In genomic region chr2:118662902-118663803, GRCm38 (mm10) we compare ENCODE assay signal across 7 mouse cellular contexts. TPM values are rescaled to one million over a fixed set of nuclear protein-coding genes. Genes with fewer than 3 reads are reported as not detected.
DNase-seq lines count a peak whose midpoint lies in the region; ATAC-seq lines count a peak whose summit lies in the region.

Pak6 (plus strand) TSS chr2:118663303.

- peak within 1 kb of the TSS; percentile 91 for H3K4me2 ChIP-seq in heart, embryonic 13.5 days

- WGBS in heart, embryonic 13.5 days, result 3% methylated on average over 37 of the region's 37 CpGs
- WGBS in midbrain, embryonic 10.5 days, result 3% methylated on average over 37 of the region's 37 CpGs

- peak within 1 kb of the TSS; percentile 61 for H3K4me3 ChIP-seq in heart, embryonic 13.5 days
- H3K4me3 ChIP-seq in midbrain, embryonic 10.5 days, result peak within 1 kb of the TSS; percentile 58

- no peaks in the 10 kb centered on the region for H3K36me3 ChIP-seq in heart, embryonic 13.5 days
- H3K36me3 ChIP-seq in midbrain, embryonic 10.5 days, result no peaks in the 10 kb centered on the region

- DNase-seq in A20 (ENCODE audit: low read depth, low spot score), result peak; percentile 66
- peak; percentile 64 to 71 for DNase-seq in B cell, adult 2 months
- DNase-seq in cerebellum, adult 9-10 months, result peak; percentile 12
- peak; percentile 66 to 70 for DNase-seq in layer of hippocampus, postnatal 10 days (ENCODE audit: low spot score in 2 of 2)
- peak; percentile 44 for DNase-seq in midbrain, embryonic 10.5 days (ENCODE audit: low spot score)
- peak; percentile 75 for DNase-seq in telencephalon, adult 2 months (ENCODE audit: low read depth, low spot score)

- no peaks in the 10 kb centered on the region for H3K9me3 ChIP-seq in heart, embryonic 13.5 days
- H3K9me3 ChIP-seq in midbrain, embryonic 10.5 days (replicated peaks), result no peaks in the 10 kb centered on the region

- peak within 1 kb of the TSS; percentile 25 for H3K27ac ChIP-seq in heart, embryonic 13.5 days (replicated peaks)
- H3K27ac ChIP-seq in midbrain, embryonic 10.5 days (replicated peaks), result peak within 1 kb of the TSS; percentile 65

- peak within 1 kb of the TSS; percentile 85 for H3K9ac ChIP-seq in heart, embryonic 13.5 days

- H3K4me1 ChIP-seq in heart, embryonic 13.5 days, result peaks cover 83% of the 10 kb centered on the region
- H3K4me1 ChIP-seq in midbrain, embryonic 10.5 days, result peaks cover 35% of the 10 kb centered on the region

- peaks cover 28% of the 10 kb centered on the region for H3K27me3 ChIP-seq in heart, embryonic 13.5 days (replicated peaks)
- peaks cover 62% of the 10 kb centered on the region for H3K27me3 ChIP-seq in midbrain, embryonic 10.5 days (ENCODE audit: low read depth, poor library complexity, severe bottlenecking)

- ATAC-seq in heart, embryonic 13.5 days (ENCODE audit: extremely low read depth, insufficient number of reproducible peaks, low FRiP score, low TSS enrichment), result no peak

RNA-seq across cellular contexts. Expression of gene Pak6, which starts in this region (rescaled TPM):
- 7.4 and 7.5 TPM in 2 replicates for polyA plus RNA-seq in heart, embryonic 13.5 days (2015; fragmentation: Nextera tagmentation; extraction: Ambion mirVana)
- total RNA-seq in layer of hippocampus, postnatal 10 days (2021), result 100 to 1,000 TPM; 109 to 120 TPM
- polyA plus RNA-seq in midbrain, embryonic 10.5 days (2016; fragmentation: Nextera tagmentation; extraction: Ambion mirVana), result 0.26 and 0.99 TPM in 2 replicates

Comparison
In these comparisons a context has a peak if more than half of its experiments do, and no peak if none do; other contexts are left out.
1. Peak in DNase-seq, H3K4me3 ChIP-seq and H3K27ac ChIP-seq in midbrain, embryonic 10.5 days; RNA of the gene not detected or under 1 TPM.
2. DNase-seq: peak in every context shown above with its lines; median percentile 75 in telencephalon, adult 2 months; 68 in layer of hippocampus, postnatal 10 days; 68 in B cell, adult 2 months; 66 in A20; 44 in midbrain, embryonic 10.5 days; 12 in cerebellum, adult 9-10 months.